Mouse (Mus musculus) E14TG2a.4 (cell line): Measurements from ENCODE around the gene Igsf8.

Experiments
- CTCF ChIP-seq: conservative IDR thresholded peaks from 2 replicates; pipeline ENCODE4 v1.5.1; 2014; ENCODE audit warnings: low read length
- NANOG ChIP-seq: IDR thresholded peaks from 2 replicates; pipeline ENCODE4 v1.6.1; 2014; ENCODE audit warnings: borderline replicate concordance, low read length, mixed read lengths
- POU5F1 ChIP-seq: IDR thresholded peaks from 2 replicates; pipeline ENCODE4 v1.6.1; 2014; ENCODE audit warnings: low read length, borderline replicate concordance

DNA sequence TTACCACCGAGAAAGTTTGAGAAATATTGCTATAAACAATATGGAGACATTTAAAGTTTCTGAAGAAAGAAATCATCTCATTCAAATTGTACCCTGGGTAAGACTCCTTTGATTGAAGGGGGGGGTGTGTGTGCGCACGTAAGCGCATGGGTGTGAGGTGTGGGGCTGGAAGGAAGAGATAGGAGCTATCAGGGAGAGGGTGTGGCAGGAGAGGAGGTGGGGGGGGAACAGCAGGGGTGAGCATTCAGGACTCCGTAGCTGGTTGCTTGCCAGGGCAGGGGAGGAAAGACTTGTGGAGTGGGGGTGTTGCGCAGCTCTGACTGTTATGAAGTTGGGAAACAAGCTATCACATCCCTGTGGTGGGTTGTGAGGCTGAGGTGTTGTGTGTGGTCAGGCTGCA is 43.0 kb downstream of the Igsf8 start:
- TF ChIP-seq CTCF (no peak), NANOG (no peak), POU5F1 (no peak)
